Mouse (Mus musculus) stomach, embryonic 16.5 days (tissue): ENCODE measurements around the gene Isl2. TPM values are rescaled to one million over a fixed set of nuclear protein-coding genes. Genes with fewer than 3 reads are reported as not detected.

Source experiments
- ATAC-seq: fragments of 200-750 bp; cut with Nextera tagmentation; 2 replicates; pipeline ENCODE4 v1.8.0; 2017; ENCODE audit warnings: moderate number of reproducible peaks, moderate TSS enrichment; ENCODE audit not compliant: insufficient read depth, low FRiP score
- H3K27ac ChIP-seq: fragments of 300-500 bp; sonication (generic); 2 replicates; pipeline ENCODE4 v1.5.1; 2014; ENCODE audit warnings: low read length
- H3K27me3 ChIP-seq: fragments of 300-500 bp; sonication (generic); 2 replicates; pipeline ENCODE4 v1.6.1; 2014; ENCODE audit warnings: low read length, control low read depth, mixed read lengths; ENCODE audit not compliant: control insufficient read depth, insufficient read depth
- H3K36me3 ChIP-seq: fragments of 300-500 bp; sonication (generic); 2 replicates; pipeline ENCODE4 v1.6.1; 2014; ENCODE audit warnings: low read length; ENCODE audit not compliant: control insufficient read depth, insufficient read depth
- H3K4me1 ChIP-seq: fragments of 300-500 bp; sonication (generic); 2 replicates; pipeline ENCODE4 v1.6.1; 2014; ENCODE audit warnings: low read length, control low read depth, mixed read lengths; ENCODE audit not compliant: control insufficient read depth, insufficient read depth
- H3K4me2 ChIP-seq: fragments of 300-500 bp; sonication (generic); 2 replicates; pipeline ENCODE4 v1.6.1; 2014; ENCODE audit warnings: low read depth, low read length, mixed read lengths
- H3K4me3 ChIP-seq: fragments of 300-500 bp; sonication (generic); replicated peaks from 2 replicates; pipeline ENCODE4 v1.5.1; 2014; ENCODE audit warnings: mild to moderate bottlenecking, low read length
- H3K9ac ChIP-seq: fragments of 300-500 bp; sonication (generic); 2 replicates; pipeline ENCODE4 v1.6.1; 2014; ENCODE audit warnings: low read length
- H3K9me3 ChIP-seq: fragments of 300-500 bp; sonication (generic); replicated peaks from 2 replicates; pipeline ENCODE4 v1.6.1; 2016; ENCODE audit warnings: low read length, control low read depth; ENCODE audit not compliant: control insufficient read depth
- WGBS: fragments of 180-500 bp; shearing (Covaris S2); extraction: QIAGEN DNeasy Blood & Tissue Kit; methylation state at CpG from one replicate; pipeline ENCODE4 v1.1.7; 2014; 5-methylcytosine and 5-hydroxymethylcytosine counted together
- polyA plus RNA-seq: library from polyadenylated mRNA; unstranded; fragments of >200 nt; fragmentation: Nextera tagmentation; extraction: Ambion mirVana; gene quantifications from 2 replicates; pipeline ENCODE4 v1.2.1, GENCODE M21; 2015

Isl2 gene
- polyA plus RNA-seq, 1 experiment from 2014 or later, result 3.5 TPM

DNA sequence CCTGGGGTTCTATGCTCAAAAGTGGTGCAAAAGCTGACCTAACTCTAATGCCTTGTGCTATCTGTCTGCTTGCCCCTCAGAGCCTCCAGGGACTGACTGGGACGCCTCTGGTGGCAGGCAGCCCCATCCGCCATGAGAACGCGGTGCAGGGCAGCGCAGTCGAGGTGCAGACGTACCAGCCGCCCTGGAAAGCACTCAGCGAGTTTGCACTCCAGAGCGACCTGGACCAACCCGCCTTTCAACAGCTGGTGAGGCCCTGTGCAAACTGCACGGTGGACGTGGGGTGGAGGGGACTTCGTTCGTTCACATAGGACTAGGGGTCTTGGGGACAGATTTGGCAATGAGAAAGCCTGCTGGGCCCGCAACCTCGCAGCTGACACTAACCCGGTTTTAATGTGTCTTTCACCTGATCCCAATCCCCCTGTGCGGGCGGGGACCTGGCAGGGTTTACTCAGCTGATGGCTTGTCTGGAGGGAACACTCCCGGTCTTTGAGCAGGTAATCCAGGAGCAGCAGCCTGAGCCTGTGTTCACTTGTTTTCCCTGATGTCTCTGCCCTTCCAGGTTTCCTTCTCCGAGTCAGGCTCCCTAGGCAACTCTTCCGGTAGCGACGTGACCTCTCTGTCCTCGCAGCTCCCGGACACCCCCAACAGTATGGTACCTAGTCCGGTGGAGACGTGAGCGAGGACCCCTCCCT, 6.5 kb downstream of the Isl2 start:
- H3K27me3 ChIP-seq, result peaks cover 36% of the 10 kb centered on the region
- peak overlapping the region; percentile 26 for H3K9ac ChIP-seq
- peak overlapping the region; percentile 77 for H3K4me2 ChIP-seq
- H3K4me1 ChIP-seq, result peaks cover 43% of the 10 kb centered on the region
- 23% methylated on average over 30 of the region's 30 CpGs for WGBS
- peak overlapping the region; percentile 55 for H3K4me3 ChIP-seq
- no peak overlapping the region for H3K27ac ChIP-seq
- H3K9me3 ChIP-seq, result no peaks in the 10 kb centered on the region
- no peaks in the 10 kb centered on the region for H3K36me3 ChIP-seq
- no peak for ATAC-seq

GRCm38 (mm10) chr9:55545556-55546175, 7.2 kb downstream of the Isl2 start:
- H3K27me3 ChIP-seq, result peaks cover 33% of the 10 kb centered on the region
- H3K4me3 ChIP-seq, result peak overlapping the region; percentile 55
- H3K9ac ChIP-seq, result peak overlapping the region; percentile 26; the same call in 1 of the 2 replicates
- H3K27ac ChIP-seq, result no peak overlapping the region
- H3K9me3 ChIP-seq, result no peaks in the 10 kb centered on the region
- peaks cover 43% of the 10 kb centered on the region for H3K4me1 ChIP-seq
- H3K36me3 ChIP-seq, result no peaks in the 10 kb centered on the region
- WGBS, result 24% methylated on average over 41 of the region's 41 CpGs
- peak overlapping the region; percentile 77 for H3K4me2 ChIP-seq
- no peak for ATAC-seq

DNA sequence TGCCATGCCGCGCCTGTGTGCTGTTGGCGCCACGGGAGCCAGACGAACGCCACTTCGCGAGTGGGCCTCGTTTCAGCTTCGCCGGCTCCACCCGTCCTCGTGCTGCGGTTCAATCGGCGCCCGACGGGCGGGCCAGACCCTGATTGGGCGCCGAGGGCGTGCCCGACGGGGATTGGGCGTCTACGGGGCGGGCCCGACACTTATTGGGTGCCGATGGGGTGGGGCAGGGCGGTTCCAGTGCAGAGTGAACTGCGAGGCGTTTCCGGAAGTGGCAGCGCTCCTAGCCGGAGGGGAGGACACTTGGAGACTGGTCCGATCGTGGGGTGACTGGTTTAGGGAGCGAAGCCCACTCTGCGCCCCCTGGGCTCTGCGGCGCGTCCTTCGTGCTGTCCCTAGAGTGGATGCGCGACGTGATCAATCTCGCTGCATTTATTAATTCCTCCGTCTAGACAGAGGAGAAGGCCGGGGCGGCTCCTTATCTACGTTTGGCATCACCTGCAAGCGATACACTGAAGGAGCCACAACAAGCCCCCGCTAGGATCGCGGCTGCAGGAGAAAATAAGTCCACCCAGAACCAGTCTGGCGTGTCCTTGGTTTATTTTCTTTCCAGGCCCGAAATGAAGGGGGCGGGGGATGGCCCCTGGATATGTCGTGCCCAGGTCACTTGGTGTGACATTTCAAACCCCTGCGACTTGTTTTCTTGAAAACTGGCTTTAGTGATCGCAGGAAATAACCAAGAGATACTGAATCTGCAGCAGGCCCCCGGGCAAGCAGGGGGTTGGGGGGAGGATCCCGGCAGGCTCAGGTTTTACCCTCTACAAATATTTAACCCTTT, 7.9 kb downstream of the Isl2 start:
- peak; percentile 71; the same call in 1 of the 2 replicates for ATAC-seq
- Histone ChIP-seq H3K27ac (no peak overlapping the region), H3K27me3 (peaks cover 27% of the 10 kb centered on the region), H3K9ac (peak overlapping the region; percentile 36), H3K9me3 (no peaks in the 10 kb centered on the region), H3K4me1 (peaks cover 43% of the 10 kb centered on the region), H3K4me3 (peak overlapping the region; percentile 29), H3K4me2 (peak overlapping the region; percentile 77), H3K36me3 (no peaks in the 10 kb centered on the region)
- 18% methylated on average over 63 of the region's 63 CpGs for WGBS

DNA sequence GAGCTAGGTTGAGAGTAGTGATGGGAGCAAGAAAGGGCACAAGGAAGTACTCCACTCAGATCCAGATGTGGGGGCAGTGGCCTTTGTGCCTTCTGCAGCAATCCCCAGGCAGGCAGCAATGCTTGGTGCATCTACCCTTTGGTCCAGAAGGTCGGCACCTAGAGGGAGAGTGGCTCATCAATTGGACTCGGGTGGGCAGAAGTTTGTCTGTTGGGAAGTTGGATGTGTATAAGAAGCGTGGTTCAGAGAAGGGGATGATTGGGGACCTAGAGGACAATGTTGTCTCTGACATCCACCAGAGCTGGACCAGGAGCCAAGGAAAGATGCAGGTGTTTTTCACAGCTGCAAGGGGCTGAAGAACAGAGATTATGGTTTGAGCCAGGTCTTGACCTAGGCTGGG, 10.4 kb downstream of the Isl2 start:
- no peaks in the 10 kb centered on the region for H3K9me3 ChIP-seq
- H3K36me3 ChIP-seq, result no peaks in the 10 kb centered on the region
- no peak overlapping the region; the same call in 1 of the 2 replicates for H3K4me2 ChIP-seq
- no peak overlapping the region for H3K4me3 ChIP-seq
- no peak overlapping the region for H3K27ac ChIP-seq
- H3K4me1 ChIP-seq, result peaks cover 32% of the 10 kb centered on the region
- peaks cover 27% of the 10 kb centered on the region for H3K27me3 ChIP-seq
- no peak overlapping the region for H3K9ac ChIP-seq
- no peak for ATAC-seq
- WGBS, result 36% methylated on average over 3 of the region's 3 CpGs

GRCm38 (mm10) chr9:55549302-55549890, 10.9 kb downstream of the Isl2 start:
- ATAC-seq, result no peak
- Histone ChIP-seq H3K27me3 (peaks cover 27% of the 10 kb centered on the region), H3K4me1 (peaks cover 28% of the 10 kb centered on the region), H3K27ac (no peak overlapping the region), H3K4me2 (peak overlapping the region; percentile 45), H3K36me3 (no peaks in the 10 kb centered on the region), H3K9ac (no peak overlapping the region), H3K9me3 (no peaks in the 10 kb centered on the region), H3K4me3 (peak overlapping the region; percentile 18)
- 16% methylated on average over 16 of the region's 16 CpGs for WGBS

GRCm38 (mm10) chr9:55554986-55555385, 16.5 kb downstream of the Isl2 start:
- ATAC-seq, result no peak
- Histone ChIP-seq H3K4me3 (no peak overlapping the region), H3K27me3 (no peaks in the 10 kb centered on the region), H3K4me2 (no peak overlapping the region), H3K27ac (no peak overlapping the region), H3K9ac (no peak overlapping the region), H3K36me3 (no peaks in the 10 kb centered on the region), H3K4me1 (no peaks in the 10 kb centered on the region), H3K9me3 (no peaks in the 10 kb centered on the region)
- WGBS, result 37% methylated on average over 1 of the region's 1 CpGs

GRCm38 (mm10) chr9:55560960-55561359, 22.5 kb downstream of the Isl2 start:
- H3K9ac ChIP-seq, result no peak overlapping the region
- no peak for ATAC-seq
- H3K4me1 ChIP-seq, result no peaks in the 10 kb centered on the region
- no peak overlapping the region for H3K27ac ChIP-seq
- no peak overlapping the region for H3K4me2 ChIP-seq
- no peaks in the 10 kb centered on the region for H3K9me3 ChIP-seq
- no peak overlapping the region for H3K4me3 ChIP-seq
- H3K36me3 ChIP-seq, result no peaks in the 10 kb centered on the region
- 84% methylated on average over 1 of the region's 1 CpGs for WGBS
- no peaks in the 10 kb centered on the region for H3K27me3 ChIP-seq

DNA sequence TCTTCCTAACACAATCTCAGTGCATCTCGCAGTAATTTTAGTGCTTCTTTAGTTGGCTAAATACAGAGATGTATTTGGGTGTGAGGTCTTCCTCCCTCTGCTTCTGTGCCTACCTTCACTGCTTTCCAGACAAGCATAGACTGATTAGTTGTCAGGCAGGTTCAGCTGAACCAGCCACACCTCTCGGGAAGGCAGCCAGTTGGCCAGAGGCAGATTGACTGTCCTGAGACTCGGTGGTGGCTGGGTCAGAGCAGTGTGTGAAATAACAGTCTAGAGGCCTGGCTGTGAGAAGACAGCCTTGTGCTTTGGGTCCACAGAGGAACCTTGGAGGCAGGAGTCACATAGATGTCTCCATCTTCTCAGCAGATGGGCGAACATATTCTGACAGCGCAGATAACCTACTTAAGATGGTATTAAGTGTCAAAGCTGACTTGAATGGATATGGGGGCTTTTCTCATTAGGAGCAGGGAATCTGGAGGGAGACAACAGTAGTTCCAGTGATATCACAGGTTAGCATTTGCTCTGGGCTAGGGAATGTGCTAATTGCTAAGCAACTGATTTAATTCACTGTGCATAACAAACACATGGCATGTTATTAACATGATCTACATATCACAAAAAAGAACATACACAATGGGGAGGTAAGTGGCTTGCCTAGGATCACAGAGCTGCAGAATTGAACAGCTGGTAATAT, 30.1 kb downstream of the Isl2 start:
- Histone ChIP-seq H3K9me3 (no peaks in the 10 kb centered on the region), H3K4me2 (no peak overlapping the region), H3K27ac (no peak overlapping the region), H3K4me1 (no peaks in the 10 kb centered on the region), H3K27me3 (no peaks in the 10 kb centered on the region), H3K9ac (no peak overlapping the region), H3K4me3 (no peak overlapping the region), H3K36me3 (no peaks in the 10 kb centered on the region)
- no peak for ATAC-seq
- 67% methylated on average over 5 of the region's 5 CpGs for WGBS
